Mouse (Mus musculus) testis, adult 2 months (tissue): Measurements from ENCODE around the gene Prkn.

ENCODE experiments used
- CTCF ChIP-seq: fragments of 200-500 bp; IDR thresholded peaks from 2 replicates; pipeline ENCODE4 v1.5.1; 2012; ENCODE audit warnings: low read depth, mild to moderate bottlenecking, inconsistent platforms, low read length, moderate library complexity; ENCODE audit not compliant: control insufficient read depth, insufficient read depth, insufficient replicate concordance
- POLR2A ChIP-seq: fragments of 200-500 bp; IDR thresholded peaks from 2 replicates; pipeline ENCODE4 v1.6.1; 2012; ENCODE audit warnings: low read depth, mild to moderate bottlenecking, inconsistent platforms, low read length, moderate library complexity; ENCODE audit not compliant: control insufficient read depth

- TF ChIP-seq CTCF: no peak
- no peak for TF ChIP-seq POLR2A
Observed at GRCm38 (mm10) chr17:12048695-12049490, 1208.7 kb downstream of the Prkn start.
